Mouse (Mus musculus): ENCODE data around the gene Oaz3.

Oaz3 gene

DNA sequence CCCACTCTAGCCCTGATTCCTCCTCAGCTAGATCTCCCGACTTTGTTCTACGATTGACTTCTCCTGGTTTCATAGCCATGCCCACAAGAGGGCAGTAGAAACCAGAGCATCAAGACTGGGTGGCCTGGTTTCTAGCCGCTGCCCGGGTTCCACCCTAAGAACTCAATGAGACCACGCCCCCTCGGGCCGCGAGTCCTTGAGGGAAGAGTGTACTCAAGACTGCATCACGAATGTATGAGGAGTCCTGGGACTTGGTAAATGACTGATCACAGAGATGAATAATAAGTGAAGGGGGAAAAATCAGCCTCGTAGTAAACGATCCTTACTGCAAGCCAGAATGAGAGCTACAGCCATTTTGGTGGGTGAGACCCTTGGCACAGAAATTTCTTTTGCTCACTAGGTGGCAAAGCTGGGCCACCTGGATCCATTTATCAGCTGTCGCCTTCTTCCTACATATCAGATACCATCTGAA is 12.8 kb upstream of the Oaz3 start:
- DNase-seq (ENCODE audit: low read depth): peak; percentile 65

DNA sequence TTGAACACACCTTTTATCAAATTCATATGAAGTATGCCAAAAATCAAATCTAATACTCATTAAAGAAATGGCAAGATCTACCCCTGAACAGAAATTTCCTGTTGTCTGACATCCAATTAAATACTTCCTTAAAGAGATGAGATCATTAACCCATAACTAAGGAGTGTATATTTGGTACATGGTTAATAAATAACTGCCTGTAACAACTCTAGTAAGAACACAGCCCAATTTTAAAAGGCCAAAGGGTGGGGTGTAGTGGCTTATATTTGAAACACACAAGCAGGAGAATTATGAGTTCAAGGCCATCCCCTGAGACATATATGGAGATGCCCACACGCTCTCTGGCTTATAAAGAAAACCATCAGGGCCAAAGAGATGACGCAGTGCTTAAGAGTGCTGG is 5.7 kb upstream of the Oaz3 start:
- no peak for DNase-seq (ENCODE audit: low read depth)

DNA sequence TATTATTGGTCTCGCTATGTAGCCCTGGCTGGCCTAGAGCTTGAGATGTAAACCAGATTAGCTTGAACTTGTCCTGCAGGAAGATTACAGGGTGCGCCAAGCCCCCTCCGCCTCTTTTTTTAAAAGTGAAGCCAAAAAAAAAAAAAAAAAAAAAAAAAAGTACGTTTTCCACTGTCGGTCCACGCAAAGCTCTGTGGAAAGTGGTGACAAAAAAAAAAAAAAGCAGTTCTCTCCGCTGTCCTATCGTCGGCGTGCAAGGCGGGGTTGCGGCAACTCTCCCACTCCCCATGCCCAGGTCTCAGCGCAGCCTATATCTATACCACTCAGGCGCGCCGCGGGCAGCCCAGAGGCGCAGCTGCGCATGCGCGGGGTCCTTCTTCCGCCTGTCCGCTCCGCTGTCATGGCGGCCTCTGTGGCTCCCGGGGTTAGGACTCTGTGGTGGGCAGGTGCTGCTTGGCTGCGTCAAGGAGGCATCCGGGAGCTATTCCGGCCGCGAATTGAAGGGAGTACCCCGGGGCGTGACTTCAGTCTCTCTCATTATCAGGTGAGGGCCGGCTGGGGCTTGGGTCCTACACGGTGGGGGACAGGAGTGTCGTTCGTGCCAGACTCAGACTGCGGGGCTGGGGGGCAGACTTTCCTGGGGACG is 641 bp downstream of the Oaz3 start, which contains the start of gene Mrpl9:
Mrpl9 (plus strand) TSS at position 368 of the 646 bp plus-strand sequence.
- peak; percentile 64 for DNase-seq (ENCODE audit: low read depth)

DNA sequence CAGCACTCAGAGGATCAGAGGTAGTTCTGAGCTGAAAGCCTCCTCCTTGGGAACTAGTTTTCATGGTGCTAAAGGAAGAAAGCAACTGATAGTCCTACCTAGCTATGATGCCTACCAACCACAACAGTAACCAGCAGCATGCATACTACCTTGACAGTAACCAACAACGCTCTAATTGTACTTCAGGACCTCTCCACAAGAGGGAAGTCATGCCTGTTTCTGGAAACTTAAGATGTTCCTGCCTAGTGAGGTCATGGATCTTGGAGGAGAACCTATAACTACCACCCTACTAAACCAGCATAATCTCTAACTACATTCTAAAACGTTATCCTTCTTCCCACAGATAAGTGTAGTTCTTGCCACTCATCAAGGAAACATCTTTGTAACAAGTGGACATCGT is 2.5 kb downstream of the Oaz3 start:
- no peak for DNase-seq (ENCODE audit: low read depth)

DNA sequence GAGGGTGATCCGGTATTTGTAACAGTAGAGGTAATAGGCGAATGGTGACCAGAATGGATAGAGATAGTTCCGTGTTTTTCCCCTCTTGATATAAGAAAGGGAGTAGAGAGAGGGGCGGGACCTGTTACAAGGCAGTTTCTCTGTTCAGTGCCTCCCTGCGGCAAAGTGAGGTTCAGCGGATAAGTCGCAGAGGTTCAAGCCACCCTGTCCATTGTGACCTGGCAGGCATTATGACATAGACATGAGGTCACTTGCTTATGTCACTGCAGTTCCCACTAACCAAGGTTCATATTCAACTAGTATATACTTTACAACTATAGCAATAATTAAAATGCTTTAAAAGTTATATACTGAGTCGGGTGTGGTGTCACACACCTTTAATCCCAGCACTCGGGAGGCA is 7.3 kb downstream of the Oaz3 start:
- DNase-seq (ENCODE audit: low read depth): no peak

DNA sequence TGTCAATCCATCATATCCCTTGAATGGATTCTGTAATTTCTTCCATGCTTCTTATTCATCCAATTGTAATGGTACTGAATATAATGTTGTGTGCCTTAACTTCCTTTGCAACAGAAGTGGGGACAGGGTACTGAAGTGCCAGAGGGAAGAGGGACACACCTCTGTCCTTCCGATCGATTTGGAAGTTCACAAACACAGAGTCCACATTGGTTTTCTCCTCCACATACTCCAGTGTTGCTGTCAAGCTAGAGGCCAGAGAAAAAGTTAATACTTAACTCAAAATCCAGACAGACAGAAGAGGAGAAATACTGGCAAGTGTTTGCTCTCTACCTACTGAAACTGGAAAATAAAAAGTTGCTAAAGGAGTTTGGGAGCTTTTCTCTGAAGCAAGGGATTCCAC is 9.4 kb downstream of the Oaz3 start:
- DNase-seq (ENCODE audit: low read depth): no peak

DNA sequence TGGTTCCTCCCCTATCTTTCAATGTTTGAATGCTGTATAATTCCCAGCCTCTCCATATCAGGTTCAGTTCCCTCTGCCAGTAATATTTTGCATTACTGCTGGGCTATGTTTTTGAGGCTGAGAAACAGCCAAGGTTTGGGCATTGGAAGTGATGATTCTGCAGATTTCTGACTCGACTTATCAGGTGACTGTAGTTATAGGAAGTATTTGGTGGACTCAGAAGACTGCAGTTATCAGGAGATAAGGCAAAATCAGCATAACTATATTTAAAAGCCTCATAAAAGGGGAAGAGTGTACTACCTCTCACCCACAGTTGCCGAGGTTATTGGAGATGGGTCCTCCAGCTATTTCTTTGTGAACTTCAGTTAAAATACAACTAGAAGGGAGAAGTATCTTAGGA is 12.7 kb downstream of the Oaz3 start:
- no peak for DNase-seq (ENCODE audit: low read depth)

DNA sequence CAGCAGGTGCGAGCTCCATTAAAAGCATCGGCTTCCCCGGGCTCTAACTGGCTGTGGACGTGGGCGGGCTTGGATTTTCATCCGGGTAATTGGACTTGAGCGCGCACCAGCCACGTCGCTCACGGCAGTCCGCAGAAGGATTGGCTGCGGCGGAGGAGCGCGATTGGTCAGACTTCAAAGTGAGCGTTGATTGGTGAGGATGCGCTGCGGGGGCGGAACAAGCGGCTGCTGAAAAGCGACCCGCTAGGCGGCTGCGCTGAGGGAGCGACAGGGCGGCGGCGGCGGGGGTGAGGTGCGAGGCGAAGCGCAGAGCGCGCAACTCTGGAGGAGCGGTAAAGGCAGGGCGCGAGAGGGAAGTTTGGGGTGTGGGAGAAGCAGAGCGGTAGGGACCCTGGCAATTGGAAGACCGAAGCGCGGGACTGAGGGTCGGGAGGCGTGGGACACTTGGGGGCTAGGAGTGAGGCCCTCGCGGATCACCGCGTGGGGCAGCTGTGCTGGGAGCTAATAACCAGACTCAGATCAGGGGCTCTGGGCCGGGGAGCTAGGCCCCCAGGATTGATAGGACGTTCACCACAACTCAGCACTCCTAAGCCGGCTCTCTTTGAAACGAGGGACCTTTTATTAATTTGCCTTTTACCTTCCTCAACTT is 30.6 kb downstream of the Oaz3 start, which contains the start of gene Tdrkh:
Tdrkh (plus strand) TSS at position 243 of the 649 bp plus-strand sequence.
- peak; percentile 89 for DNase-seq (ENCODE audit: low read depth)

DNA sequence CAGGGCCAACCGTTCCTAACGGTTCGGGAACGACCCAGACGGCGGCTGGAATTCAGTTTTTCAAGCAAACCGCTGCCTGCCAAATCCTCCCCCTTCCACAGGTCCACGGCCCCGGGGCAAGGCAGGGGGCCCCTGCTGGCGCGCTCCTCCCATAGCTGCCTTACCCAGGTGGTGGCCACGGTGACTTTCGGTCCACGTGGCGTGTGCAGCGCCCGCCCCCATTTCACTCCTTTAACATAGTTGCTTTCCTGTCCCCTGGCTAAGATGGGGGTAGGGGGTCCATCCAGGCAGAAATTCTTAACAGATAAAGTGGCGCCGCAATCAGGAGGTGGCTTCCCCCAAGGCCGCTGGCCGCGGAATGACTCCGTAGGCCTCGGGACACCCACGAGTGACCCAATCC is 31.2 kb downstream of the Oaz3 start:
- no peak for DNase-seq (ENCODE audit: low read depth)

DNA sequence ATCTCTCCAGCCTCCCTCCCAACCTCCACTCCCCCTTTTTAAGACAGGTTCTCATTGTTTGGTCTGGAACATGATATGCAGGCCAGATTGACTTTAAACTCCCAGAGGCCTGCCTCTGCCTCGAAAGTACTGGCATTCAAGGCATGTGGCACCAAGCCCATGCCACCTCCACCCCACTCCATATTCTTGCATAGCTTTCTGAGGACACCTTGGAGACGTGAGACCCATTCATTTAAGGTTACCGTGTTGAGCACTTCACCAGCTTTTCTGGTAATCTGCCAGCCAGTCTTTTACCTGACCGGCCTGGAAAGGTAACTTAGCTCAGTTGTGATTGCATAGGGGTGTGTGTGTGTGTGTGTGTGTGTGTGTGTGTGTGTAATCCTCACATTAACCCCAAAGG is 38.2 kb downstream of the Oaz3 start:
- DNase-seq (ENCODE audit: low read depth): no peak

DNA sequence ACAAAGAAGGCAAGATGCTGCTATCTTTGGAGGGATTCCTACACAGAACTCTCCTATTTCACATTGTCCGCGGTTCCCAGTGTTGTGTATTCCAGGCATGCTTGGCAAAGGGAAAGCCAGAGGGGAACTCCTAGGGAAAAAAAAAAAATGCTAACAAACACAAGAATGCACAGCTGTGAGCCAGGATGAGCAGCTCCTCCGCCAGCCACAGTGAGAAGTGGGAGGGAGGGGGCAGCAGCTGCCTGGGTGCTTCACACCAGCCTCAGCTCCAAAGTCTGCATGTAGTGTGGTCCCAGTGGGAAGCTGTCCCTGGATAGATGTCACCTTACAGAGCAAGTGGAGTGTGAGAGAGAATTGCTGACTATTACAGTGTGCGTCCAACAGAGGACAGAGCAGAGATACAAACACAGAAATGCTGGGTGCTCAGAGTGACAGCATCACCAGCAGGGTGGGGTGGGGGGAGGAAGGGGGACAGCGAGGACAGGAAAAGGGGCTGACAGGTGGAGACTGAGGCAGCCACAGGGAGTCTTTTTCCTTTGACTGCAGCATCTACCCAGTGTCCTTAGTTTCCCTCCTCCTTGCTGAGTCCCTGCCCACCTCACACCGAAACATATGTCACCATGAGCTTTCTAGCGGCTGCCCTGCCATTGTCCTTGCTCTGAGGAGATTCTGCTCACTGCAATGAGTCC is 39.2 kb downstream of the Oaz3 start:
- no peak for DNase-seq (ENCODE audit: low read depth)

DNA sequence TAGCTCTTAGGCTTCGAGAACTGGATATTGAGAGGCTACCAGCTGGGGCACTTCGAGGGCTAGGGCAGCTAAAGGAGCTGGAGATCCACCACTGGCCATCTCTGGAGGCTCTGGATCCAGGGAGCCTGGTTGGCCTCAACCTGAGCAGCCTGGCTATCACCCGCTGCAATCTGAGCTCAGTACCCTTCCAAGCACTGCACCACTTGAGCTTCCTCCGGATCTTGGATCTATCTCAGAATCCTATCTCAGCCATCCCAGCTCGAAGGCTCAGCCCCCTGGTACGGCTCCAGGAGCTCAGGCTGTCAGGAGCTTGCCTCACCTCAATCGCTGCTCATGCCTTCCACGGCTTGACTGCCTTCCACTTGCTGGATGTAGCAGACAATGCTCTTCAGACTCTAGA is 41.3 kb downstream of the Oaz3 start:
- DNase-seq (ENCODE audit: low read depth): no peak

DNA sequence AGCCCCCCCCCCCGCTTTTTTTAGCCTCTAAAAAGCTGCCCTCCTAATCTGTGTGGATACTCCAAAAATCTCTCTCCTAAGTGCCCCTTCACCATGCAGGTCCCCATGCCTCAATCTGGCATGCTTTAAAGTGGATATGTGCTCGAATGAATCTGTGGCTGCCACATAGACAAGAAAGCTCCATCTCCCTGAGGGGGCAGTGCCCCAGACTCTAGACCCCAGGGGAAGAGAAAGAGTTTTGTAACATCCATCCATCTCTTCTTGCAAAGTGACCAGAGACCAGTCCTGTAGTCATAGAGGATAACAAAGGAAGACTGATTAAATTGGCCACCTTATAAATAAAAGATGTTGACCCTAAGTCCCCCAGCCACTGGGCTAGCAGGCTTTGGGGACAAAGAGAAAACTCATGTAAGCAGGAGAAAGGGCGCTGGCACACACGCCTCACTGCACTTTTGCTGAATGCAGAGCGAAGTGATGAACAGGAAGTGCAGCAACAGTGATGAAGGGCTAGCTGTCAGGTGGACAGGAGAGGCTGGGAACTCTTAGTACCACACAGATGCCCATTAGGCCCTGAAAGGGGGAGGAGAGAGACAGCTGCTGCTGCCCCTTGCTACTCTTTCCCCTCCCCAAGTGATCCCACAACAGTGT is 43.9 kb downstream of the Oaz3 start:
- DNase-seq (ENCODE audit: low read depth): no peak

DNA sequence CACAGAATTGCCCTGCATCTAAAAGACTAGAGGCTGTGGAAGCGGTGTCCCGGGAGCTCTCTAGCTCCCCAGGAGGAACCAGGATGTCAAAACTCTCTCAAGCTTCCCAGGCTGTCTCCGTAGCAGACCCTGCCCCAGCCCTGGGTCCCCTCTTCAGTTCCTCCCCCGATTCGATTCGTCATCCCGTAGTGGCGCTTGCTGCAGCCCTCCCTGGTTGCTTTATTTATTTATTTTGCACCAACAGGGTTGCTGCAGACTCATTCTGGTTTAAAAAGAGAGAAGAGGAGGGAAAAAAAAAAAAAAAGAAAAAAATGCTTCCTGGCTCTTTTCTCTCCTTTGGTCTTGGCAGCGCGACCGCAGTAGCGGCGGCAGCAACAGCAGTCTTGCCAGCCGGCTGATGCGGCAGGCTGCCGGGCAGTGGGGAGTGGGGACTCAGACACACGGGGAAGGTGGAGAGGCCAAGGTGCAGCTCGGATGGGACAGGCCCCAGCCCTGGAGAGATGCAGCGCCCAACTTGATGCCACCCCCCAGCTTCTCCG is 44.7 kb downstream of the Oaz3 start:
- no peak for DNase-seq (ENCODE audit: low read depth)

DNA sequence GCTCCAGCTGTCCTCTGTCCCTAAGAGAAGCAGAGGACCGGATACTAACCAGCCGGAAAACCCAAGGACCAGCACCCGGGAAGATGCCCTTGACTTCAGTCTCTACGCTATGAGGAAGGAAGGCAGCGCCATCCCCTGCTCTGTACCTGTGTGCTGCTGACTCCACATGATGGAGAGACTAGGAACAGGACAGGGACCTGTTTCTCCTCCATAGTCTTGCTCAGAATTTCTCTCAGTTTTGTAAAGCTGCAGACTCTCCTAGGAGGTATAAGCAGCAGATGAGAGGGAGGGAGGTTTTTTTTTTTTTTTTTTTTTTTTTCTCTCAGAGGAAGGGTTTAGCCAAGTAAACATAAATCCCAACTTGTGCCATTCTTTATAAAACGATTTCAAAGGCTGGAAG is 45.5 kb downstream of the Oaz3 start, which contains the start of gene Lingo4:
Lingo4 (plus strand) TSS at position 301 of the 400 bp plus-strand sequence.
- no peak for DNase-seq (ENCODE audit: low read depth)

DNA sequence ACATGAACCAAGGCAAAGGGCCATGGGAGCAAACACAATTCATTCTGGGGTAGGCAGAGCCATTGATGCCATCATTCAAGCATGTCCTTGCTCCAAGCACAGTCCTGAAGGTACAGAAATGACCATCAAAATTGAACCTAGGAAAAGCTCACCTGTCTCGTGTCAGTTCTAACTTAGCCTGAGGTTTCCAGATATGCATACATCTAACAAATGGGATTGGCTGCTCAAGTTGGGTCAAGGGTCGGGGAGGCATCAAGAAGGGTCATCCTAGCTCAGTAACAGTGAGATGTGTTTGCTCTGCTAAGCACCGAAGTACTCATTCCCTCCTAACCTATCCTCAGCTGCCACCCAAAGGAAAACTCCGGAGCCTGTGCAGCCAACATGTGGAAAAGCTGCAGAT is 46.9 kb downstream of the Oaz3 start:
- no peak for DNase-seq (ENCODE audit: low read depth)

DNA sequence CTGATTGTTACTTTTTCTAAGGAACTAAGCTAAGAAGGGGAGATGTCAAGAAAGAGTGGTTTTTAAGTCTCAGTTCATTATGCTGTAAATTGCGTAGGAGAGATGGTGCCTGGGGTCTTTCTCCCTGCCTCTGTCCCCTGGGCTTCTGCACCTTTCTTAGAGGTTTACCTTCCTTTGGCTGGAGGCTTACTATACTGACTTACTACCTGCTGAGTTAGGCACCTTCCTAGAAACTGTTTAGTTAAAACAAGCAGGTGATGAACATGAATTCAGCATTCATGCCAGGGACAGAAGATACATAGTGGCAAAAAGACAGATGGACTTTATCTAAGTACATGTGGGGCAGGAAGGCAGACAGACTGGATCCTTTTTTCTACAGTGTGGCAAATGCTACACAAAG is 47.4 kb downstream of the Oaz3 start:
- no peak for DNase-seq (ENCODE audit: low read depth)

DNA sequence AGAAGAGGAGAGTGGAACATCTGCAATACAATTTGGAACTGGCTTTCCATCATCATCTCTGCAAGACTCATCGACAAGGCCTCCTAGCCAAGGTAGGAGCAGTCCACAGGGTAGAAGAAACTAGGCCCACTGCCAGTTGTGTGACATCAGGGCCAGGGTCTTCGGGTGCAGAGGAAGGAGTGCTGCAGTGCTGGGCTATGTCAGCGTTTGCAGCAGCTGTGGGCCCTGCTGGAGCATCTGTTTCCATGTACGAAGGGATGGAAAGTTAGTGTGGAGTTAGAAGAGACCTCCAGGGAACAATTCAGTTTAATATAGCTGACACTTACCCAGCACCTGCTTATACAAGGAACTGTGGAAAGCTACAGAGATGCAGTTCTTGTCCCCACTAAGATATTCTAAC is 50.7 kb downstream of the Oaz3 start:
- no peak for DNase-seq (ENCODE audit: low read depth)

DNA sequence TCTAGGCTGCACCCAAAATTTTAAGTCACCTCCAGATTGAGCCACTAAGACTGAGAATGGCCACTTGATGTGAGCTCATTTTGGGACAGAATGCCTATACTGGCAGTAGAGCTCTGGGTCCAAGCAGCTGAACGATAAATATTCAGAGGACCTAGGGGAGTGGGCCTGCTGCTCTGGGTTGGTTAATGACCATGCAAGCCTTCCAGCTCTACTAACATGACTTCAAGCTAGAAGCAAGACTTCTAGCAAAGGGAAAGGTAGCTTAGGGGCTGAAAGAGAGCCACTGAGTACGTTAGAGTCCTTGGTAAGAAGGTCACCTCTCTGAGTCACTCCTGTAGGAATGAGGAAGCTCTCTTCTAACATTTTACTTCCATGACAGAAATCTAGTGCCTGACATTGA is 51.6 kb downstream of the Oaz3 start:
- DNase-seq (ENCODE audit: low read depth): no peak

DNA sequence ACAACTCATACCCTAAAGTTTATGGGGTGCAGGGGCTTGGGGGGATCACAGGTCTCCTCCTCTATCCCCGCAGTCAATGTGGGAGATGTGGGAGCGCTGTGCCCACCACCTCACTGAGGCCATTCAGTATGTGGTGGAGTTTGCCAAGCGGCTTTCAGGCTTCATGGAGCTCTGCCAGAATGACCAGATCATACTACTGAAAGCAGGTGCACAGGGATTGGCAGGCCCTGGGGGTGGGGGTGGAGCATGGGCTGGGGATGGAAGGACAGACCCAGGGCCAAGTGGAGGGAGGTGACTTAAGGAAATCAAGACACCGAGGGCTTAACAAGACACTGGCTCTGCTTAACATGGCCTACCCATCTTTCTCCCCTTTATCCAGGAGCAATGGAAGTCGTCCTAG is 52.7 kb downstream of the Oaz3 start:
- DNase-seq (ENCODE audit: low read depth): no peak

DNA sequence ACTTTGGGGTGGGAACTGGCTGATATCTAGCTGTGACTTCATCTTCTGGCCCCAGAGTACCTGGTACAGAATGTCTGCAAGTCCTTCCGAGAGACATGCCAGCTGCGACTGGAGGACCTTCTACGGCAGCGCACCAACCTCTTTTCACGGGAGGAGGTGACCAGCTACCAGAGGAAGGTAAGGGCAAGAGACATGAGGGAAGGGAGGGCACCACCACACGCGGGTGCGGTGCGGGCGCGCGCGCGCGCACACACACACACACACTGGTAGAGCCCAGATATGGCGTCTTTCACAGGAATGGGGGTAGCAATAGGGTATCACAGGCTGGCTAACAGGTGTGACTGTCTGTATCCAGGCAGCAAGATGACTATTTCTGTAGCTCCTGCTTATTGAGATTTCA is 54.3 kb downstream of the Oaz3 start:
- DNase-seq (ENCODE audit: low read depth): no peak

DNA sequence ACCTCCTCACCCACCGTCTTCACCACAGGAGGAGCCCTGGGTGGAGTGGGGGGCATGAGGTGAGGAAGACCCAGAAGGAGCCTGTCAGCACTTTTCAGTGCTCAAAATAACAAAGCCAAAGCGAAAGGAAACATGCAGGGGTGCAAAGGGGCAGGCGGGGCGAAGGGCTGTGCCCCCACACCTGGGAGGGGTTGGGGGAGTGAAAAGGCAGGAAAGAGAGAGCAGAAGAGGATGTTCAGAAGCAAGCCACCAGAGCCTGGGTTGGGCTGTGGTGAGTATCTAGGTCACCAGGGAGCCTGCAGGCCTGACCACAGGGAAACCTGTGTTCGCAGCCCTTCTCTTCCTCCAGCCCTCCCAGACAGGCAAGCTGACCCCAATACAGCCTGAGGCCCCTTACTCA is 55.7 kb downstream of the Oaz3 start:
- no peak for DNase-seq (ENCODE audit: low read depth)
